Mouse (Mus musculus) retina, adult 2 months (tissue): ENCODE measurements at regions not wholly inside any gene's neighbourhood (a gene's known extent, or its start where the extent isn't known, plus 50 kb on each side); places are given as distances from the start of the nearest gene placed in this dataset.
"Not testable (repeated sequence)": the region's sequence is repeated elsewhere in the genome, so short reads cannot be mapped to it uniquely, and the experiment has no call there.

Source experiments
- DNase-seq: peaks from one replicate; pipeline ENCODE4 v3.0.0-alpha.2; 2012; ENCODE audit warnings: low read depth, low spot score

DNA sequence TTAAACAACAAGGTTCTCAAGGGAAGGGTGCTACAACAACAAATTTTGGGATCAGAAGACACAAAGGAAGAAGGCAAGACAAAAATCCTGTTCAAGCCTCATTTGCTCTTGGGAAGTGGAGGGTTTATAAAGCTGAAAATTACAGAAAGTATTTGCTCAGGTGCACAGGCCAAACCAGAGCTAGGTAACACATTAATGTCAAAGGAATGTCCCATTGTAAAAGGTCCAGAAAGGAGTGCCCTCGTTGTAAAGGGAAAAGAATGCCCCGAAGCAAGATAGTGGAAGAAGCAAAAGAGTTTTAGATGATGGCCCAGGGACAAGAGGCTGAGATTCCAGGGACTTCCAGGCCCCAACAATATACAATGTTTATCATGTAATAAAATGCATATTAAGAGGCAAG lies 317.3 kb downstream of the Car8 start:
- no peak for DNase-seq

GRCm38 (mm10) chr4:7913191-7913590 lies 325.6 kb downstream of the Car8 start:
- DNase-seq = no peak

DNA sequence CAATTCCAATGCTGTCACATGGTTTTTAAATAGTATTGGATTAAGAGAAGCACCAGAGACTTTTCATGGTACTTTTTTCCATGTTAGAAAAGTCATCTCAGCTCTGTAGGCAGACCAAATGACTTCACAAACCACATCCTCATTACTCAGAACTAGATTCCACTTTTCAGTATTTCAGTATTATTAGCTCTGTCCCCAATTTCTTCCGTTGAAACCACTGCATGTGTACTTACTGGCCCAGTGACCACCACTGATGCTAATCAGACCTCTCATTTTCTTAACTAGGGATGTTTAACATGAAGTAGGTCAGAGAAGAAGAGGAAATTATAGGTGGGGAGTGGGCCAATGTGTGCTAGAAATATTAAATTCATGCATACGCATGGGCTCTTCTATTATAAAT lies 326.2 kb downstream of the Car8 start:
- no peak for DNase-seq

GRCm38 (mm10) chr4:7903130-7903529 lies 335.7 kb downstream of the Car8 start:
- no peak for DNase-seq

- no peak for DNase-seq
Measured at GRCm38 (mm10) chr4:7894914-7895313, 343.9 kb downstream of the Car8 start.

- no peak for DNase-seq
Measured at GRCm38 (mm10) chr4:7891128-7891527, 347.7 kb downstream of the Car8 start.

DNA sequence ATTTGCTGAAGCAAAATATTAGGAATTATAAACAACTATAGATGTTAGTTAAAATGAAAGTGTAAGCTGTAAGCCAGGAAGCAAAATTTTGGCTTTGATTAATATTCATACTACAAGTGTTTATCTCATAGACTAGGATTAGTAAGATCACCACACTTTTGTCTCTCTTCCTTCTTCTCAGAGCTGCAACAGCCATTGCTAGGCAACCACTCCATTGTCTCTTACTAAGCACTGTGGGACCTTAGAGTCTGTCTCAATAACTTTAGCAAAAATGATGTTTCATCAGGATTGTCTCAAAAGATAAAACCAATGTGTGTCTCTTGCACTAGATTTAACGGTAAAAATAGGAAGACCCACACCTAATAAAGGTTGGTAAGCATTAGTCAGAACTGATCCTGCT lies 384.3 kb downstream of the Car8 start:
- DNase-seq = no peak

DNA sequence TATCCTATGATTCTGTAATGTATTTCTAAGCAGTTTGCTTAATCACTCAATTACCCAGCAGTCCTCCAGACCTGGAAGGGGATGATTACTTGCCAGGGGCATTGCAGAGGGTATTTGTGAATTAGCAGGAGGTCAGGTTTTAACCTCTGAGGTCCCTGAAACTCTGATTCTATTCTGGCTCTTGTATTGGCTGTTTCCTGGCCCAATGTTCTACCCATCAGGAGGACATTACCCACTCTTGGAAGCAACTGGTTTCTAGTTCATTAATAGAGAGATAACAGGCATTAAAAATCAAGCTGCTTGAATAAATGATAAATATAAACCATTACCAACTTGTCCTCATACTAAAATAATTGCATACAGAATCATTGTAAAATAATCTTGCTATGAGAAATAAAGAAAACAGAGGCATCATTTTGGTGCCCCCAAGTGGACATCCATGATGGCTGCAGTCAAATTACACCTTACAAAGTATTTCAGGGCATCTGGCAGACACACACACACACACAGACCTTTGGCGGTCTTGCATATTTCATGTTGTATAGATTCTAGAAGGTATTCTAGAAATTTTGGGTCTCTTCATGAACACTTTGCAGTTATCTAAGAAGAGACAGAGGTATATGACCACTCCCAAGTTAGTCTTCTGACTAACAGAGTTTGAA lies 385.6 kb downstream of the Car8 start:
- peak; percentile 9 for DNase-seq

DNA sequence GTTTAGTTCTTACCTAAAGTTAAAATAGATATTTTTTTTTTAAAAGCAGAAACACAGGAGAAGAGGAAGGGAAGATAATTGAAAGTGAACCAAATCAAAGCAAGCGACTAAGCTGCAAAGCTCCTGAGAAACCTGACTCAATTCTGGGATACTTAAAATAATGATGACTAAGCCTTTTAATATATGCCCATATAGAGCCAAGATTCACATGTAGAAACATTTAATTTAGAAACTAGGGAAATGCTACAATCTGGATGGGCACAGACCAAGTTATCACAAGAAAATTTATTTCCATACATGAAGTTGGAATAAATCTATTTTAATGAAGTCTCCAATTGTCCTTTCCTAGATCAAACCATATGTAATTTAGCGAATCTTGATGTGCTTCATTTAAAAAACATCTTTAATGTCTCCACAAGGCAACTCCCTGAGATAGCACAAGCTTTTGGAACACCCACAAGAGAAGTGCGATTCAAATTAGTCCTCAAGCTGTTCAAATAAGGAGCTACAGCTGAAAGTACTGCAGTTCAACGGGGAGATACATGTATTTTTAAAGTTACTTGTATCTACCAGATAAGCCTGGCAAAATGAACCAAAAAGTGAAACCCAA lies 386.7 kb downstream of the Car8 start:
- no peak for DNase-seq

GRCm38 (mm10) chr4:7847411-7847810 lies 391.4 kb downstream of the Car8 start:
- no peak for DNase-seq

- DNase-seq = no peak
Measured at GRCm38 (mm10) chr4:7829126-7829525, 409.7 kb downstream of the Car8 start.

DNA sequence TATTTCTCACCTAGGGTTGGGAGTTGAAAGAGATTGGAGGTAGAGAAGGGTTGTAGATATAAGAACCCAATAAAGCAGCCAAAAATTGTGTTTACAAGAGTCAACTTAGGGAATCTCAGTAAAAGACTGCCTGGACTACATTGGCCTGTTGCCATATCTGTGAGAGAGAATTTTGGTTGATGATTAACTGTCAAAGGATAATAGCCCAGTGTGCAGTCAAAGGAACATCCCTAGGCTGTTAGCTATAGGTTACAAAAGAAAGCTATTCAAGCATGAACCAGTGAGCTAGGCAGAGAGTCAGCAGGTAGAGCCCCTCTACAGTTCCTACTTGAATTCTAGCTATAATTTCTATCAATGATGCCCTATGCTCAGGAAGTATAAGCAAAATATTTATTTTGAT lies 419.0 kb downstream of the Car8 start:
- DNase-seq = no peak

DNA sequence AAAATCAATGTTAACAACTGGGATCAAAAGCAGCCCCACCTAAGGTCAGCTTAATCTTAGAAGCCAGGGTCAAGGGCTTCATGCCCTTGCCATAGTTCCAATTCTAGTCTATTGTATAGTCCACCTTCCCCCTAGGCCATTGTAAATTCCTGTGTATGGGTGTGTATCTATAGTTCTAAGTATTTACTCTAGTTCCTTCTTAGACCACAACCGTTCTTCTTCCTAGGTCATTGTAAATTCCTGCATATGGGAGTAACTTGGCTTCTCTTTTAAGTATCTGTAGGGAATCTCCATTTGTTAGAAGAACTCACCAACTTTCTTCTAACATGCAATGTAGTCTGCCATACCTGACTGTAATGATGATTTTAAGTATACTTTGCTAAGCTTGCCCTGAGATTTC lies 461.1 kb downstream of the Car8 start:
- not testable (repeated sequence) for DNase-seq

GRCm38 (mm10) chr4:7755473-7755872 lies 483.4 kb downstream of the Car8 start:
- DNase-seq = no peak

- DNase-seq = no peak
Measured at GRCm38 (mm10) chr4:7753931-7754330, 484.9 kb downstream of the Car8 start.

DNA sequence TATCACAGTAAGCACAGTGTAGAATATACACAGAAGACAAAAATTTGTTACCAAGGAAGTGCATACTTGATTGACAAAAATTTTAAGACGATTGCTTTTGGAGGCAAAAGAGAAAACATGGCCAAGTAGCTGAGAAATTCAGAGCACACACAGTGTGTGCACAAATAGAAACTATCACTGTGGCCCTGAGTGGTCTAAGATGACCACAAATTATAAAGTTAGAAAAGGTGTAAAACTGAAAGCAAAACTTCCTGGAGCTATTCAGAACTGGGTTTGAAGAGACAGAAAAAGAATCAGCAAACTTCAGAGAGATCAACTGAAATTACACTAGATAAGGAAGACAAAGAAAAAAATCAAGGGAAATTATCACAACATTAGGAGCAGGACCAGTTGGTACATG lies 487.6 kb downstream of the Car8 start:
- DNase-seq = no peak

DNA sequence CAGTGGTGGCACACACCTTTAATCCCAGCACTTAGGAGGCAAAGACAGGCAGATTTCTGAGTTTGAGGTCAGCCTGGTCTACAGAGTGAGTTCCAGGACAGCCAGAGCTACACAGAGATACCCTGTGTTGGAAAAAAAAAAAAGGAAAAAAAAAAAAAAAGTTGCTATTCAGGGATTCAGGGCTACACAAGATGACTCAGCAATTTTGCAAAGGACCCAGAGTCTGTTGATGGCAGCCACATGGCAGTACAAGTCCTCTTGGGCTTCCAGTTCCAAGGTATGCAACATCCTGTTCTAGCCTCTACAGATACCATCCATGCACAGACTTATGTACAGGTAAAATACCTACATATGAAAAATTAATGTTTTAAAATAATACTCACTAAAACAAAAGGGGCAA lies 515.9 kb downstream of the Car8 start:
- DNase-seq = no peak

GRCm38 (mm10) chr4:7688516-7688915 lies 550.3 kb downstream of the Car8 start:
- no peak for DNase-seq

GRCm38 (mm10) chr4:7687231-7687630 lies 551.6 kb downstream of the Car8 start:
- no peak for DNase-seq

GRCm38 (mm10) chr4:7670795-7671105 lies 568.1 kb downstream of the Car8 start:
- DNase-seq = no peak

DNA sequence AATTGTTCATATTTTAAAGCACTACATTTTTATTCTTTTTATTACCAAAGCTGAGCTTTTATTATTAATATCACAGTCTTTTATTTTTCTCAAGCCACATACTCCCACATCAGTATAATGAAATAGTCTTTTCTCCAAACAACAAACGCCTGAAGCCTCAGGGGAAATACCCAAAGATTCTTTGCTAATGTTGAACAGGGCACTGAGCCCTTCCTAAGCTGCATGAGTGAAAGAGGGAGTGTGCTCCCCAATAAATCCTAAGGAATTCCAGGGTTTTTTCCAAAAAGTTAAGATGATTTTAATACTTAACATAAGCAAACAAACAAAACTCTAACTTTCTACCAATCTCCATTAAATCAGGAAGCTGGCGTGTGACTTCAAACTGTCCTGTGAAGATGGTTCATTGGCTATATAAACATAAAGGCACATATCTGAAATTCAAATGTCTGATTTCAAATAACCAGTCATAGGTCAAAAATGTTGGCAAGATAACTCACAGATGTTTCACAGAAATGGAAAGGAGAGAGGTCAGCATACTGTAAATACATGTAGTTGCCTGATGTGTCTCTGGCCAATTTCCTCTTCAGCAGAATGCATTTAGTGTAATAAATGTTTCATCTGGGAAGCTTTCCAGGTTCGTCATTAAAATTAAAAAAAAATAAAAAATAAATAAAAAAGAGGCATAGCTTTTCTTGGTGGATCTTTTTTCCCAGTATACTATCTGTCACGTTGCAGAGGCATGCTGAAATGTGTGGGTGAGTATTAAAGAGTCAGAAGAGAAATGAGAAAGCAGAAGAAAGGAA lies 568.6 kb downstream of the Car8 start:
- DNase-seq = no peak

- DNase-seq = no peak
Measured at GRCm38 (mm10) chr4:7666935-7667594, 571.8 kb downstream of the Car8 start.
